Mouse (Mus musculus): ENCODE results near the gene Fbl. TPM values are rescaled to one million over a fixed set of nuclear protein-coding genes. Genes with fewer than 3 reads are reported as not detected.

Gene Fbl
- polyA plus RNA-seq (2012; ENCODE audit: low replicate concordance): 125 and 197 TPM in 2 replicates

DNA sequence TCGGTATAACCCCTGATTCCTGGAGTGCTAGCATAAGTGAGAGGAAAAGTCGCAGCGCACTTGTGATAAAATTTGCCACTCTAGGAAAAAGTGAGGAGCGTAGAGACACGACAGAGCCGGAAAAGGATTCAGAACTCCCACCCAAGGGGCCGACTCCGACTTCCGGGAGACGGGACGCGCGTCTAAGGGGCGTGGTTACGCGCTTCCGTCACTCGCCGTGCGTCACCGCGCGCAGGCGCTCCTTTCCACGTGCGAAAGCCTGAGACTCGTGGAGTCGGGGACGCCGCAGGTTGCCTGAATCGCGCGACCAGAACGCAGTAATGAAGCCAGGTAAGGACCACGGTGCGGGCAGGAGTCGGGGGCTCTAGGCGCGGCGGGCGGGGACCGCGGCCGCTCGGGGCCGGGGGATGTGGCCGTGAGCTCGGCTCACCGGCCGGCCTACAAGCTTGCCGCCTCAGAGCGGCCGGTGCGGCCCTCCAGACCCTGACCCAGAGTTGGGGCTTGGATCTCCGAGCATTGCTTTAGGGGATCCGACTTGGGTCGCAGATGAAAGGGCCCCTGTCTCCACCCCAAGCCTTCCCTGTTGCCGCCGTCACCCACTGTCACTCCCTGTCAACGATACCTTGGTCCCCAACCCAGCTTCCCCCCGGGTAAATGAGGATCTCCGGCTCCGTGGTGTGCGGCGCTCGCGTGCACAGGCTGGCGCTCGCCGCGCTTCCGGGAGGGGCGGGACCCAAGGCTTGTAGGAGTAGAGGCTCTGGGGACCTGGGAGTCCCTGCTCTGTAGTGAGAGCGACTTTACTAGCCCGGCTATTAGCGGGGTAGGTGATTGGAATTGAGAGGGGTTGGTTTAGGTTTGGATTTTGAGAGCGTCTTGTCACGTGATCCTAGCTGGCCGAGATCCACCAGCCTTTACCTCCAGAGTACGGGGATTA lies at the start of gene Fbl:
Gene Fbl (plus strand): TSS at position 222 of the 934 bp plus-strand sequence.

DNA sequence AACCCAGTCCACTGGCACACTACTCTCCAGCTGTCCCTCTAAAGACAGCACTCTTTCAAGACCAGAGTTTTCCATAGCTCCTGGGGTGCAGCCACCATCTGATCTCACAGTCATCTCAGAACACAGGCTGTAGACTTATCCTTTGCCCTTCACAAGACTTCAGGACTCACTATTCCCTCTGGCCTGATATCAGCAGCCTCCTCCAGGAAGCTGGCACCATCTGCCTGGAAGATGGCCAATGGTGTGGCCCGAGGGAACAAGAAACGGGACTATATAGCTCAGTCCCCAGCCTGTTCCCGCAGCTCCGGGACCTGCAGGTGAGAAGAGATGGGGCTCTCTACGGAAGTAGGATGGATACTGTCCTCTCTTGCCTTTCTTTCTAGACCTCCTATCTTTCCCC lies 40.3 kb upstream of the Fbl start, which contains the start of gene 9530053A07Rik:
Gene 9530053A07Rik (plus strand): TSS at position 301 of the 400 bp plus-strand sequence.

DNA sequence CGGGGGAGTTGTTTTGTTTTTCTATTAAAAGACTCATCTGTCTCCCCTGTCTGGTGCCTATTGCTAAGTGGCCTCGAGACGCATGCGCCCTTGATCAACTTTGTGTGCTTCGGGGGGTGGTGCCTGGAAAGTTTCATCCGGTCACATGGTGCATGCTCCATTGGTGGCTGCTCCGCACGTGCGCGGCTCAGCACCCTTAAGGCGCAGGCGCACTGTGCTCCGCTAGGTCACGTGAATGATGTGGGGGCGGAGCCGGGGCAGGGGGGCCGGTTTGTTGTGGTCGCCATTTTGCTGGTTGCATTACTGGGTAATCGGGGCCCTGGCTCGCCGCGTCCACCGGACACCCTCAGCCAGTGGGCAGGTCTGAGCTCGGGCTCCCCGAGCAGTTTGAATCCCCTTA lies 9.7 kb downstream of the Fbl start, which contains the start of gene Dyrk1b:
Gene Dyrk1b (plus strand): TSS at position 242 of the 400 bp plus-strand sequence.

Other genes with a start within 250 kb of the Fbl start
- 0.28 and 0.71 TPM in 2 replicates for gene Zfp974, start 240.2 kb upstream of the Fbl start, polyA plus RNA-seq (2012; ENCODE audit: low replicate concordance)
- gene Zfp780b, start 190.5 kb upstream of the Fbl start, polyA plus RNA-seq (2012; ENCODE audit: low replicate concordance): 0.24 and 1.1 TPM in 2 replicates
- gene Zfp850, start 155.6 kb upstream of the Fbl start, polyA plus RNA-seq (2012; ENCODE audit: low replicate concordance): 0.05 and 0.19 TPM in 2 replicates
- 25.6 and 53.5 TPM in 2 replicates for gene Psmc4, start 119.6 kb upstream of the Fbl start, polyA plus RNA-seq (2012; ENCODE audit: low replicate concordance)
- gene Fcgbp, start 98.5 kb upstream of the Fbl start, polyA plus RNA-seq (2012; ENCODE audit: low replicate concordance): 0.03 TPM in 1 of 2 replicates, not detected in the other
- gene 9530053A07Rik, start 40.2 kb upstream of the Fbl start, polyA plus RNA-seq (2012; ENCODE audit: low replicate concordance): not detected in 2 replicates
- 82.1 and 186 TPM in 2 replicates for gene Dyrk1b, start 9.8 kb downstream of the Fbl start, polyA plus RNA-seq (2012; ENCODE audit: low replicate concordance)
- gene Eid2, start 98.2 kb downstream of the Fbl start, polyA plus RNA-seq (2012; ENCODE audit: low replicate concordance): 5.3 and 17.3 TPM in 2 replicates
- gene Eid2b, start 108.0 kb downstream of the Fbl start, polyA plus RNA-seq (2012; ENCODE audit: low replicate concordance): 10.5 and 32.4 TPM in 2 replicates
- not detected in 2 replicates for gene Selenov, start 121.5 kb downstream of the Fbl start, polyA plus RNA-seq (2012; ENCODE audit: low replicate concordance)
- not detected in 2 replicates for gene Dll3, start 132.5 kb downstream of the Fbl start, polyA plus RNA-seq (2012; ENCODE audit: low replicate concordance)
- 54.8 and 107 TPM in 2 replicates for gene Timm50, start 142.4 kb downstream of the Fbl start, polyA plus RNA-seq (2012; ENCODE audit: low replicate concordance)
- 77.8 and 140 TPM in 2 replicates for gene Supt5, start 169.0 kb downstream of the Fbl start, polyA plus RNA-seq (2012; ENCODE audit: low replicate concordance)
- 312 and 2,158 TPM in 2 replicates for gene Rps16, start 180.9 kb downstream of the Fbl start, polyA plus RNA-seq (2012; ENCODE audit: low replicate concordance)
- gene Plekhg2, start 202.9 kb downstream of the Fbl start, polyA plus RNA-seq (2012; ENCODE audit: low replicate concordance): 115 and 200 TPM in 2 replicates
- gene Zfp36, start 210.5 kb downstream of the Fbl start, polyA plus RNA-seq (2012; ENCODE audit: low replicate concordance): 449 and 1,114 TPM in 2 replicates
- gene Med29, start 223.0 kb downstream of the Fbl start, polyA plus RNA-seq (2012; ENCODE audit: low replicate concordance): 8.5 and 10.2 TPM in 2 replicates
- gene Paf1, start 223.2 kb downstream of the Fbl start, polyA plus RNA-seq (2012; ENCODE audit: low replicate concordance): 122 and 137 TPM in 2 replicates